9 mouse cellular contexts compared by ENCODE assay signal in genomic region chr1:92833987-92834706, GRCm38 (mm10). TPM values are rescaled to one million over a fixed set of nuclear protein-coding genes. Genes with fewer than 3 reads are reported as not detected.
A peak's percentile ranks its signal among the peaks of the same experiment; 100 is the strongest.
DNase-seq lines count a peak whose midpoint lies in the region; ATAC-seq lines count a peak whose summit lies in the region.
"Had no signal": no experiment of that assay in that cellular context is flagged by ENCODE, and none has a peak within 500 bp of the region (broad histone marks: within the 10 kb centered on the region; RNA-seq: fewer than 3 reads in every experiment).

No protein-coding gene starts in this region.

- no peaks in the 10 kb centered on the region for H3K9me3 ChIP-seq in forebrain, embryonic 16.5 days (ENCODE audit: control insufficient read depth, low read length)
- no peaks in the 10 kb centered on the region for H3K9me3 ChIP-seq in hindbrain, embryonic 10.5 days
- H3K9me3 ChIP-seq: megakaryocyte, embryonic 14.5 days had no signal

- H3K27me3 ChIP-seq in forebrain, embryonic 16.5 days (replicated peaks; ENCODE audit: control insufficient read depth, insufficient read depth, low read length), result no peaks in the 10 kb centered on the region
- H3K27me3 ChIP-seq in hindbrain, embryonic 10.5 days (ENCODE audit: insufficient read depth, poor library complexity, severe bottlenecking), result peaks cover 13% of the 10 kb centered on the region

- peak overlapping the region; percentile 54 for H3K4me3 ChIP-seq in forebrain, embryonic 16.5 days (replicated peaks; ENCODE audit: low read length)
- H3K4me3 ChIP-seq in hindbrain, embryonic 10.5 days, result peak overlapping the region; percentile 76; the same call in 1 of the 2 replicates
- H3K4me3 ChIP-seq: megakaryocyte, embryonic 14.5 days had no signal

- peak; percentile 23 for ATAC-seq in forebrain, embryonic 16.5 days

- H3K9ac ChIP-seq in forebrain, embryonic 16.5 days (replicated peaks; ENCODE audit: low read depth, low read length), result peak overlapping the region; percentile 35

- peak; percentile 88 for DNase-seq in MN1 (ENCODE audit: low spot score)
- DNase-seq in cerebellum, adult 11-12 months, result peak; percentile 83
- peak; percentile 85 for DNase-seq in hindbrain, embryonic 10.5 days (ENCODE audit: low spot score)
- DNase-seq in layer of hippocampus, adult 9-11 months, result peak; percentile 81
- DNase-seq in lung, postnatal 36 days, result peak; percentile 85
- peak; percentile 77 for DNase-seq in right cerebral cortex, adult 18-20 months
- peak; percentile 70 to 79 for DNase-seq in urinary bladder, postnatal 4 days (ENCODE audit: low spot score in 2 of 2)

- 42% methylated on average over 7 of the region's 7 CpGs for WGBS in forebrain, embryonic 16.5 days
- WGBS in hindbrain, embryonic 10.5 days, result 64% methylated on average over 7 of the region's 7 CpGs

- no peak overlapping the region for H3K27ac ChIP-seq in forebrain, embryonic 16.5 days (ENCODE audit: low read length)
- H3K27ac ChIP-seq in hindbrain, embryonic 10.5 days, result no peak overlapping the region

- peaks cover 61% of the 10 kb centered on the region for H3K4me1 ChIP-seq in forebrain, embryonic 16.5 days (replicated peaks; ENCODE audit: control insufficient read depth, insufficient read depth, low read length)
- peaks cover 55% of the 10 kb centered on the region for H3K4me1 ChIP-seq in hindbrain, embryonic 10.5 days (replicated peaks)

- H3K36me3 ChIP-seq in forebrain, embryonic 16.5 days (ENCODE audit: control insufficient read depth, insufficient read depth), result no peaks in the 10 kb centered on the region
- peaks cover 44% of the 10 kb centered on the region for H3K36me3 ChIP-seq in hindbrain, embryonic 10.5 days

- peak overlapping the region; percentile 82 for H3K4me2 ChIP-seq in forebrain, embryonic 16.5 days (ENCODE audit: low read length)

RNA-seq across cellular contexts. Expression of gene Gpc1, which starts 2.7 kb away (rescaled TPM):
- 70.4 and 72.7 TPM in 2 replicates for polyA plus RNA-seq in forebrain, embryonic 16.5 days (2015; fragmentation: Nextera tagmentation; extraction: Ambion mirVana)
- polyA plus RNA-seq in hindbrain, embryonic 10.5 days (2016; fragmentation: Nextera tagmentation; extraction: Ambion mirVana), result 72.1 and 76.0 TPM in 2 replicates
